ENCODE assay signal across 9 mouse cellular contexts in genomic region chr7:114103629-114104347, GRCm38 (mm10). TPM values are rescaled to one million over a fixed set of nuclear protein-coding genes. Genes with fewer than 3 reads are reported as not detected.
DNase-seq lines count a peak whose midpoint lies in the region; ATAC-seq and TF ChIP-seq lines count a peak whose summit lies in the region.
"Had no signal": no experiment of that assay in that cellular context is flagged by ENCODE, and none has a peak within 500 bp of the region (broad histone marks: within the 10 kb centered on the region; RNA-seq: fewer than 3 reads in every experiment).

No protein-coding gene starts in this region.

- H3K27me3 ChIP-seq in heart, postnatal 0 days (ENCODE audit: control insufficient read depth, insufficient read depth, low read length), result no peaks in the 10 kb centered on the region
- H3K27me3 ChIP-seq in CH12.LX (replicated peaks) (no peaks in the 10 kb centered on the region), myocyte (ENCODE audit: control insufficient read depth, insufficient read depth, insufficient read length) (no peaks in the 10 kb centered on the region)

- no peak for DNase-seq in heart, postnatal 0 days (ENCODE audit: low spot score)
- no peak for DNase-seq in heart, adult 18-20 months
- DNase-seq in CH12.LX (ENCODE audit: extremely low read depth), result peak; percentile 68
- DNase-seq in adrenal gland, postnatal 10 days, result no peak
- DNase-seq in layer of hippocampus, postnatal 10 days (ENCODE audit: low spot score in 2 of 2), result no peak

- 47% methylated on average over 24 of the region's 24 CpGs for WGBS in heart, postnatal 0 days

- peak overlapping the region; percentile 38 for H3K9ac ChIP-seq in heart, postnatal 0 days (replicated peaks; ENCODE audit: low read depth, low read length)
- no peak overlapping the region for H3K9ac ChIP-seq in CH12.LX (ENCODE audit: insufficient read depth, low read depth)

- no peak overlapping the region for H3ac ChIP-seq in myocyte (ENCODE audit: control insufficient read depth, insufficient read length)

- H3K27ac ChIP-seq in heart, postnatal 0 days (ENCODE audit: low read depth), result peak overlapping the region; percentile 40; the same call in 1 of the 2 replicates
- H3K27ac ChIP-seq in CH12.LX (ENCODE audit: insufficient read depth, low read depth), result no peak overlapping the region

- H3K36me3 ChIP-seq in heart, postnatal 0 days (replicated peaks; ENCODE audit: control insufficient read depth, insufficient read depth, low read length), result no peaks in the 10 kb centered on the region
- no peaks in the 10 kb centered on the region for H3K36me3 ChIP-seq in CH12.LX (replicated peaks in 1 of 2; ENCODE audit: control insufficient read depth in 1 of 2, insufficient read depth in 1 of 2, low read length in 1 of 2)
- H3K36me3 ChIP-seq in myocyte (ENCODE audit: control insufficient read depth, insufficient read depth), result no peaks in the 10 kb centered on the region
- H3K36me3 ChIP-seq: G1E had no signal

- H3K79me2 ChIP-seq in CH12.LX (replicated peaks; ENCODE audit: control insufficient read depth, extremely low read depth, insufficient read depth, poor library complexity, severe bottlenecking) (no peaks in the 10 kb centered on the region; the same call in 1 of the 2 replicates), myocyte (ENCODE audit: control insufficient read depth, insufficient read depth) (peaks cover 93% of the 10 kb centered on the region)

- TF ChIP-seq RAD21 in CH12.LX (IDR thresholded peaks at IDR 0.05; ENCODE audit: low read depth, low read length), result no peak

- H3K9me3 ChIP-seq in heart, postnatal 0 days (replicated peaks; ENCODE audit: control insufficient read depth, low read length), result no peaks in the 10 kb centered on the region
- no peaks in the 10 kb centered on the region for H3K9me3 ChIP-seq in CH12.LX (replicated peaks; ENCODE audit: low read length)
- H3K9me3 ChIP-seq: G1E had no signal

- no peak for TF ChIP-seq CTCF in heart, postnatal 0 days (IDR thresholded peaks at IDR 0.05; ENCODE audit: low read depth)
- TF ChIP-seq CTCF in CH12.LX (conservative IDR thresholded peaks at IDR 0.05 in 1 of 2, IDR thresholded peaks at IDR 0.05 in 1 of 2; ENCODE audit: low read depth in 2 of 2, low read length in 2 of 2), result no peak

- peak overlapping the region; percentile 50 for H3K4me2 ChIP-seq in heart, postnatal 0 days (ENCODE audit: low read depth, low read length)
- peak overlapping the region; percentile 17; the same call in 1 of the 2 replicates for H3K4me2 ChIP-seq in CH12.LX (ENCODE audit: insufficient read depth, low read depth, poor library complexity, severe bottlenecking)
- peak overlapping the region; percentile 80 for H3K4me2 ChIP-seq in myocyte (ENCODE audit: low read depth)

- peak overlapping the region; percentile 14; the same call in 1 of the 2 replicates for H3K4me3 ChIP-seq in heart, postnatal 0 days (ENCODE audit: low read depth, low read length)
- H3K4me3 ChIP-seq in CH12.LX (replicated peaks in 1 of 3; ENCODE audit: low read depth in 2 of 3, low read length in 2 of 3, poor library complexity in 1 of 3) (peak overlapping the region in 1 of 3 experiments; percentile 4), myocyte (peak overlapping the region; percentile 5)

- dilution Hi-C loops in CH12.LX (cut with MboI; ENCODE audit: extremely low pct_ligation_motif_present, extremely low pct_unique_long_range_greater_than_20kb, low sequenced_read_pairs), result no loop called here

- no peak for TF ChIP-seq EP300 in heart, postnatal 0 days (IDR thresholded peaks at IDR 0.05; ENCODE audit: low read depth)
- no peak for TF ChIP-seq EP300 in CH12.LX (IDR thresholded peaks at IDR 0.05; ENCODE audit: low read length)

- TF ChIP-seq POLR2A in CH12.LX (IDR thresholded peaks at IDR 0.05; ENCODE audit: low read depth, low read length) (no peak), myocyte (IDR thresholded peaks at IDR 0.05; ENCODE audit: insufficient read length, low read depth) (no peak)

- ATAC-seq in heart, postnatal 0 days (ENCODE audit: insufficient read depth, low read depth), result peak; percentile 25; the same call in 1 of the 2 replicates
- peak; percentile 28 for ATAC-seq in inflammation-experienced regulatory T-cells, adult 6 months
- no peak for ATAC-seq in megakaryocyte, adult 5-6 weeks (ENCODE audit: poor library complexity, severe bottlenecking)

- peaks cover 32% of the 10 kb centered on the region for H3K4me1 ChIP-seq in heart, postnatal 0 days (ENCODE audit: control insufficient read depth, insufficient read depth)
- peaks cover 2 to 41% of the 10 kb centered on the region in 2 experiments; a peak in 3 of 4 replicates for H3K4me1 ChIP-seq in CH12.LX (ENCODE audit: control insufficient read depth in 1 of 2, insufficient read depth in 2 of 2)

- in situ Hi-C loops in CH12.LX (cut with MboI; ENCODE audit: low pct_ligation_motif_present, low pct_unique_long_range_greater_than_20kb, low sequenced_read_pairs), result no loop called here

TF ChIP-seq in CH12.LX, 34 proteins besides CTCF, POLR2A, EP300 and RAD21:
- no peak for TF ChIP-seq HCFC1 (IDR thresholded peaks at IDR 0.05; ENCODE audit: low read depth, low read length)
- TF ChIP-seq ETS1 (conservative IDR thresholded peaks at IDR 0.05; ENCODE audit: low read depth, low read length), result no peak
- no peak for TF ChIP-seq BHLHE40 (IDR thresholded peaks at IDR 0.05; ENCODE audit: low read depth, low read length)
- TF ChIP-seq MYC (IDR thresholded peaks at IDR 0.05; ENCODE audit: low read depth, low read length), result no peak
- TF ChIP-seq TCF12 (IDR thresholded peaks at IDR 0.05; ENCODE audit: low read depth, low read length), result peak; percentile 22; the same call in 1 of the 2 replicates
TF ChIP-seq in CH12.LX: peak in this region for 1.

TF ChIP-seq in myocyte, 11 proteins besides CTCF, POLR2A, EP300 and RAD21:
- TF ChIP-seq USF1 (IDR thresholded peaks at IDR 0.05; ENCODE audit: low read depth) (no peak), REST (IDR thresholded peaks at IDR 0.05; ENCODE audit: insufficient read depth, insufficient read length) (no peak), TCF3 (IDR thresholded peaks at IDR 0.05; ENCODE audit: insufficient read length, low read depth) (peak; percentile 93), CEBPB (IDR thresholded peaks at IDR 0.05; ENCODE audit: insufficient read depth, poor library complexity, severe bottlenecking) (peak; percentile 79), TCF12 (IDR thresholded peaks at IDR 0.05; ENCODE audit: insufficient read depth, poor library complexity, severe bottlenecking) (peak; percentile 87), E2F4 (IDR thresholded peaks at IDR 0.05; ENCODE audit: insufficient read depth) (no peak), MAX (IDR thresholded peaks at IDR 0.05; ENCODE audit: low read depth) (no peak), POLR2AphosphoS2 (IDR thresholded peaks at IDR 0.05; ENCODE audit: insufficient read length, low read depth) (no peak), SRF (IDR thresholded peaks at IDR 0.05; ENCODE audit: control insufficient read depth, insufficient read length, low read depth) (no peak), MYOD1 (IDR thresholded peaks at IDR 0.05; ENCODE audit: control insufficient read depth in 1 of 3, insufficient read length in 2 of 3, low read depth in 2 of 3) (peak; percentile 79 to 94 (median 93)), MYOG (IDR thresholded peaks at IDR 0.05; ENCODE audit: control insufficient read depth in 1 of 3, insufficient read depth in 1 of 3, insufficient read length in 2 of 3, low read depth in 2 of 3) (peak; percentile 94 to 95 (median 94))

RNA-seq across cellular contexts. Expression of gene Rras2, which starts 13.8 kb away (rescaled TPM):
- total RNA-seq in heart, postnatal 0 days (2014; rRNA removed; ENCODE audit: low replicate concordance), result 72.8 and 137 TPM in 2 replicates
- 37.4 and 39.4 TPM in 2 replicates for polyA plus RNA-seq in heart, postnatal 0 days (2015; fragmentation: Nextera tagmentation; extraction: Ambion mirVana)
- 10 to 100 TPM; 48.8 to 55.6 TPM for total RNA-seq in heart, adult 18-20 months (2021)
- total RNA-seq in CH12.LX (2012; rRNA removed) (8.1 and 11.2 TPM in 2 replicates), CH12.LX (2014; rRNA removed) (35.7 and 36.0 TPM in 2 replicates)
- polyA plus RNA-seq in CH12.LX (2012; ENCODE audit: insufficient read length, low read depth) (17.6 and 18.4 TPM in 2 replicates), myocyte (2012; fragmentation: generic; extraction: Trizol) (57.4 TPM)
- 1 to 10 TPM; 3.3 to 5.3 (median 4.5) TPM for polyA plus RNA-seq in inflammation-experienced regulatory T-cells, adult 6 months (2017; shearing (Covaris generic))
- total RNA-seq in megakaryocyte, adult 5-6 weeks (2015), result 3.3 and 4.1 TPM in 2 replicates
- 2.7 and 4.8 TPM in 2 replicates for total RNA-seq in megakaryocyte, adult 5-6 weeks (2017)
- total RNA-seq in adrenal gland, postnatal 10 days (2021), result 10 to 100 TPM; 36.5 to 39.1 TPM
- total RNA-seq in layer of hippocampus, postnatal 10 days (2021), result 10 to 100 TPM; 65.5 to 70.8 TPM
- polyA plus RNA-seq: G1E had no signal

Comparison
In these comparisons a context has a peak if more than half of its experiments do, and no peak if none do; other contexts are left out.
1. H3K4me2 ChIP-seq: peak in every context shown above with its lines; median percentile 80 in myocyte; 50 in heart, postnatal 0 days; 17 in CH12.LX.